Mouse (Mus musculus) forebrain, postnatal 0 days (tissue): Measurements from ENCODE around the gene A930002H24Rik. TPM values are rescaled to one million over a fixed set of nuclear protein-coding genes. Genes with fewer than 3 reads are reported as not detected.

Source experiments
- ATAC-seq: fragments of 200-750 bp; cut with Nextera tagmentation; 2 replicates; pipeline ENCODE4 v1.8.0; 2017; ENCODE audit warnings: mild to moderate bottlenecking, moderate library complexity
- DNase-seq: peaks from one replicate; pipeline ENCODE4 v3.0.0-alpha.2; 2015
- H3K27ac ChIP-seq: fragments of 300-500 bp; sonication (generic); 2 replicates; pipeline ENCODE4 v1.5.1; 2014; ENCODE audit warnings: low read depth, mild to moderate bottlenecking, antibody characterized with exemption, low read length, moderate library complexity, mixed read lengths
- H3K27me3 ChIP-seq: fragments of 300-500 bp; sonication (generic); 2 replicates; pipeline ENCODE4 v1.6.1; 2014; ENCODE audit warnings: mild to moderate bottlenecking, low read length, mixed read lengths; ENCODE audit not compliant: insufficient read depth
- H3K36me3 ChIP-seq: fragments of 300-500 bp; sonication (generic); 2 replicates; pipeline ENCODE4 v1.6.1; 2014; ENCODE audit warnings: mild to moderate bottlenecking, moderate library complexity; ENCODE audit not compliant: insufficient read depth
- H3K4me1 ChIP-seq: fragments of 300-500 bp; sonication (generic); 2 replicates; pipeline ENCODE4 v1.6.1; 2014; ENCODE audit warnings: antibody characterized with exemption; ENCODE audit not compliant: insufficient read depth
- H3K4me2 ChIP-seq: fragments of 300-500 bp; sonication (generic); 2 replicates; pipeline ENCODE4 v1.6.1; 2014; ENCODE audit warnings: low read depth, mild to moderate bottlenecking, moderate library complexity
- H3K4me3 ChIP-seq: fragments of 300-500 bp; sonication (generic); 2 replicates; pipeline ENCODE4 v1.5.1; 2014; ENCODE audit warnings: low read depth, low read length, mixed read lengths
- H3K9ac ChIP-seq: fragments of 300-500 bp; sonication (generic); 2 replicates; pipeline ENCODE4 v1.6.1; 2014; ENCODE audit warnings: mild to moderate bottlenecking
- H3K9me3 ChIP-seq: fragments of 300-500 bp; sonication (generic); 2 replicates; pipeline ENCODE4 v1.6.1; 2016; ENCODE audit warnings: low read length
- CTCF ChIP-seq: sonication (generic); IDR thresholded peaks from 2 replicates; pipeline ENCODE4 v1.5.1; 2016; ENCODE audit warnings: antibody characterized with exemption, control low read depth, low read depth
- WGBS: fragments of 180-500 bp; shearing (Covaris S2); extraction: QIAGEN DNeasy Blood & Tissue Kit; methylation state at CpG from one replicate; pipeline ENCODE4 v1.1.7; 2014; 5-methylcytosine and 5-hydroxymethylcytosine counted together
- polyA plus RNA-seq: library from polyadenylated mRNA; unstranded; fragments of >200 nt; fragmentation: Nextera tagmentation; extraction: Ambion mirVana; gene quantifications from 2 replicates; pipeline ENCODE4 v1.2.1, GENCODE M21; 2015
- total RNA-seq: library from RNA; depleted of rRNA; stranded (reverse); fragments of >200 nt; gene quantifications from 2 replicates; pipeline ENCODE4 v1.2.3, GENCODE M21; 2014

The A930002H24Rik gene
- total and polyA plus RNA-seq, 2 experiments from 2014 or later, result 1.5 to 6.0 TPM

DNA sequence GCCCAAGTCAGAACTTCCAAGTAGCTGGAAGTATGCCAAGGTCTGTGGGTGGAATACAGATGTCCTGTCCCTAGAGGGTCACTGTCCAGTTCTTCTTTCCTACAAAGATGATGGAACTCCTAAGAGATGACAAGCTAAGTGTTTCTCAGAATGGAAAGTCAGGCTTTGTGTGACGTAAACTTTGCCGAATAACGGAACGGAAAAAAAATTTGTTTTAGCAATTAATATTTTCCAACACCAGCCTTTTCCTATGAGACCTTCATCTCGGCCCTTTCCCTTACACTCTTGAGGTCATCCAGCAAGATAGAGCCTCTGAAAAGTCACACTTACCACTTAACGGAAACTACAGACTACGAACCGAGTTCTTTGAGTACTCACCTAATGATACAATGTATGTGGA lies 25.4 kb downstream of the A930002H24Rik start:
- TF ChIP-seq CTCF, result no peak
- no peak overlapping the region for H3K27ac ChIP-seq
- 92% methylated on average over 8 of the region's 8 CpGs for WGBS
- no peaks in the 10 kb centered on the region for H3K9me3 ChIP-seq
- no peak overlapping the region for H3K4me2 ChIP-seq
- no peaks in the 10 kb centered on the region for H3K27me3 ChIP-seq
- 0 out of 2 replicates have a peak, but pooled peaks cover 11% of the 10 kb centered on the region for H3K4me1 ChIP-seq
- no peak overlapping the region for H3K9ac ChIP-seq
- no peak overlapping the region for H3K4me3 ChIP-seq
- ATAC-seq (no peak), DNase-seq (no peak)
- no peaks in the 10 kb centered on the region for H3K36me3 ChIP-seq

DNA sequence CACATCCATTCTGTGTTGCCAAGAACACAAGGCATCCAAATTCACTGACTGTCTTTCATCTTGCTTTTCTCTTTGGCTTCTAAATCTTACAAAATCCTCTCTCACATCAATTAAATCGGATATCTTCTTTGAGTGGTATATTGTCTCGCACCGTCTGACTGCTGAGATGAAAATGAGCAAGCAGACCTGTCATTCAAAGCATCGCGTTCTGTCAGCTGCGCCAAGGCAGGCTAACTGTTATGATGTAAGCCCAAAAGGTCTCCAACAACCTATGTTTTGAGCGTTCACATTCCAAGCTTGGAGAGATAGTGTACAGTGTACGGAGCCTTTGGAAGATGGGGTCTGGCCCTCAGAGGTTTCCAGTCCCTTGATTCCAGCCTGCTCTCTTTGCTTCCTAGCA lies 26.9 kb downstream of the A930002H24Rik start:
- no peak overlapping the region for H3K4me3 ChIP-seq
- no peak overlapping the region for H3K9ac ChIP-seq
- peak; percentile 91 for ATAC-seq
- H3K27ac ChIP-seq, result peak overlapping the region; percentile 59; the same call in 1 of the 2 replicates
- H3K9me3 ChIP-seq, result no peaks in the 10 kb centered on the region
- no peak for TF ChIP-seq CTCF
- peak; percentile 57 for DNase-seq
- H3K27me3 ChIP-seq, result no peaks in the 10 kb centered on the region
- 33% methylated on average over 8 of the region's 8 CpGs for WGBS
- 0 out of 2 replicates have a peak, but pooled peaks cover 11% of the 10 kb centered on the region for H3K4me1 ChIP-seq
- H3K4me2 ChIP-seq, result peak overlapping the region; percentile 13; the same call in 1 of the 2 replicates
- no peaks in the 10 kb centered on the region for H3K36me3 ChIP-seq

DNA sequence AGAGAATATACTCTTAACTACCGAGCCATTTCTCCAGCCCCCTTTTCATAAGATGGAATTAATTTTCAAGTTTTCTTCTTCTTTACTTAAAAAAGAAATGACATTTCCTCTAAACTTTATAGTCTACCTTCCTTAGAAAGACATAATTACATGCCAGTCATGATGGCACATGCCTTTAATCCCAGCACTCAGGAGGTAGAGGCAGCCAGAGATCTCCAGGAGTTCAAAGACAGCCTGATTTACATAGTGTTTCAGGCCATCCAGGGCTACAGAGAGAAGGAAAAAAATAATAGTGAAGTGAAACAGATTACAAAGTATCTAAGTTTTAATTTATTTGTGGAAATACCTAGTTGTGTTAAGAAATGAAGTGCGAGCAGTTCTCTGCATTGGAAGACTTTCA lies 27.4 kb downstream of the A930002H24Rik start:
- no peak for TF ChIP-seq CTCF
- H3K9me3 ChIP-seq, result no peaks in the 10 kb centered on the region
- 0 out of 2 replicates have a peak, but pooled peaks cover 11% of the 10 kb centered on the region for H3K4me1 ChIP-seq
- no peaks in the 10 kb centered on the region for H3K36me3 ChIP-seq
- no peak overlapping the region for H3K9ac ChIP-seq
- no peak overlapping the region for H3K27ac ChIP-seq
- WGBS, result 39% methylated on average over 2 of the region's 2 CpGs
- no peak overlapping the region for H3K4me3 ChIP-seq
- DNase-seq, result no peak
- ATAC-seq, result peak; percentile 62
- H3K4me2 ChIP-seq, result no peak overlapping the region; the same call in 1 of the 2 replicates
- H3K27me3 ChIP-seq, result no peaks in the 10 kb centered on the region

DNA sequence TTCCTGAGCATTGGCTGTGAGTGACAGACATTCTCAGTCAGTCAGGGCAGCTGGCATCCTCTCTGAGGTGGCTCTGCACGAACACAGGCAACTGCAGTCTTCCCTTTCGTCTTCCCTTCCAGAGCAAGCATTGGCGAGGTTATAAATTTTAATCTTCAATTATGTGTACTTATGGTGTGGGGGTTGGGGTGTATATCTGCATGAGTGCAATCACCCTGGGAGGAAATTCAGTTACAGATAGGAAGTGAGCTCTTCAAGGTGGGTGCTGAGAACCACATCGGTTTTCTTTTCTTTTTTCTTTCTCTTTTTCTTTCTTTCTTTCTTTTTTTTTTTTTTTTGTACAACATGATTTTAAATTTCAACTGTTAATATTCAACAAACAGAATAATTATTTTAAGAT lies 32.0 kb downstream of the A930002H24Rik start:
- Histone ChIP-seq H3K4me2 (no peak overlapping the region), H3K4me3 (no peak overlapping the region), H3K27me3 (no peaks in the 10 kb centered on the region), H3K36me3 (no peaks in the 10 kb centered on the region), H3K4me1 (0 out of 2 replicates have a peak, but pooled peaks cover 7% of the 10 kb centered on the region), H3K9ac (no peak overlapping the region), H3K27ac (no peak overlapping the region), H3K9me3 (no peaks in the 10 kb centered on the region)
- ATAC-seq, result no peak
- WGBS, result 52% methylated on average over 4 of the region's 4 CpGs
- DNase-seq, result no peak
- TF ChIP-seq CTCF, result no peak

DNA sequence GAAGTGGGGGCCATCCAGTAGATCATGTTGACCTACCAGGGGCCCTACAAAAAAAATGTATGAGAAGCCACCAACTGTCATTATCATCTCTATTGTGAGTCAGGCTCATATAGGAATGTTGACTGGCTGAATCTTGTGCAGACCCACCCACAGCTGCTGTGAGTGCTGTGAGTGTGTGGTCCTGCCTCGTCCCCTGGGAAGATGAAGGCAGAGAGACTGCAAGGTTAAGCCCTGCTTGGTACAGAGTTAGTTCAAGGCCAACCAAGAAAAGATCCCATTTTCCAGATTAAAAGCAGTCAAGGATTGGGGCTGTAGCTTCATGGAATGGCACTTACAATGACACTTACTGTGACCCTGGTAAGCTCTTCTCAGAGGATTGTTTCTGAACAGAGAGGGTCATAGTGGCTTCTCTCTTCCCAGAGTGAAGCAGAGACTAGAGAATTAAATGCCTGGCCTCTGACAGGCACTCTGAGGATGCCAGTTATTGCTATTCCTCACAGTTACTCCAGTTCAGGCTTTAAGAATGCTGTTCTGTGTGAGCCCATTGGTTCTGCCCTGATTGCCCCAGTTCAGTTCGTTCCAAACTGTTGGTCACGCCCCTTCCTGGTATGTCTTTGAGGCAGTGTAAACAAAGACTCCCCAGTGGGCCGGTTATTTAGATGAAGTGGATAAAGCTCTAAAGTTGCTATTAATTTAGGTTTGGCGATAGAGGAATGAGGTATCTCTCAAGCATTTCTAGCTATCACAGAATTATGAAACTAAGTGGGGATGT lies 34.8 kb downstream of the A930002H24Rik start:
- no peaks in the 10 kb centered on the region for H3K4me1 ChIP-seq
- ATAC-seq (no peak), DNase-seq (no peak)
- H3K9ac ChIP-seq, result no peak overlapping the region
- no peaks in the 10 kb centered on the region for H3K36me3 ChIP-seq
- no peak overlapping the region for H3K27ac ChIP-seq
- H3K4me3 ChIP-seq, result no peak overlapping the region
- TF ChIP-seq CTCF, result no peak
- H3K27me3 ChIP-seq, result no peaks in the 10 kb centered on the region
- no peaks in the 10 kb centered on the region for H3K9me3 ChIP-seq
- no peak overlapping the region for H3K4me2 ChIP-seq
- 56% methylated on average over 5 of the region's 5 CpGs for WGBS

DNA sequence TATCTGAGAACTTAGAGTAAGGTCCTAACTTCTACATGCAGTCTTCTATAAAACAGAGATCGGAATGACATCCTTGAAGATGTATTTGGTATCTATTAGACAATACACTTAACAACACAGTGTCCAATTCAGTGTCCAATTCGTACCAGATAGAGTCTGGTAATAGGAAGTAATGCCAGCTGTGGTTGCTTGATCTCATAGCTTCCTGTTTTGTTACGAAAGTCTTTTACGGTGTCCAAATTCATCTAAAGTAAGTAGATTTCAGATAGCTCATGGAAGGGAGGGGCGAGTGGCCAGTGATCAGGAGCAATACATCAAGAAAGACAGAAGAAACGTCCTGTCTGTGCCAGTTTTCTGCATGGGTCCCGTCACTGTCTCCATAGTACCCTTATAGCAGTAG lies 36.8 kb downstream of the A930002H24Rik start:
- H3K4me3 ChIP-seq, result no peak overlapping the region
- 94% methylated on average over 7 of the region's 7 CpGs for WGBS
- H3K36me3 ChIP-seq, result no peaks in the 10 kb centered on the region
- ATAC-seq, result no peak
- no peak overlapping the region for H3K9ac ChIP-seq
- DNase-seq, result no peak
- no peaks in the 10 kb centered on the region for H3K9me3 ChIP-seq
- no peak for TF ChIP-seq CTCF
- H3K27ac ChIP-seq, result no peak overlapping the region
- H3K4me1 ChIP-seq, result no peaks in the 10 kb centered on the region
- H3K27me3 ChIP-seq, result no peaks in the 10 kb centered on the region
- no peak overlapping the region for H3K4me2 ChIP-seq

DNA sequence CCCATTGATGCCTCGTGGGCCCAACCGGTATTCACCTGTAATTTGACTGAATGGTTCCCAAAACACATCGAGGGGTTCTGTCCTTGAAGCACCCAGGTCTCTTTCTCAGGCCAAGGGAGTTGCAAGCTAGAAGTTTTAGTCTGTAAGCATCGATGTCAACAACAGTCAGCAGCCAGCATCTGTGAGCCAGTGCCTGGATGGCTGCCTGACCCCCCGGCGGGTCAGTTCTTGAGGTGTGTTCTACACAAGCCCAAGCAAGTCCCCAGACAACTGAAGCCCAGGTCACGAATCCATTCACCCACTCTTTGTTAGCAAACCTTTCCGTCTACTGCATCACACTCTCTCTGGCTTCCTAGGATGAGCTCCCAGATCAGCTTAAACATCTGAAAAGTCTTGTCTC lies 37.4 kb downstream of the A930002H24Rik start:
- WGBS, result 88% methylated on average over 8 of the region's 8 CpGs
- Histone ChIP-seq H3K4me1 (no peaks in the 10 kb centered on the region), H3K27ac (no peak overlapping the region), H3K36me3 (no peaks in the 10 kb centered on the region), H3K4me2 (no peak overlapping the region), H3K9me3 (no peaks in the 10 kb centered on the region), H3K9ac (no peak overlapping the region), H3K27me3 (no peaks in the 10 kb centered on the region), H3K4me3 (no peak overlapping the region)
- ATAC-seq (no peak), DNase-seq (no peak)
- no peak for TF ChIP-seq CTCF
